Mouse (Mus musculus) heart, postnatal 10 days (tissue): ENCODE results near the gene Atl1. TPM values are rescaled to one million over a fixed set of nuclear protein-coding genes. Genes with fewer than 3 reads are reported as not detected.
A peak's percentile ranks its signal among the peaks of the same experiment; 100 is the strongest.

Source experiments
- DNase-seq, 2 experiments: peaks; one replicate each; pipeline ENCODE4 v3.0.0; 2021
- intact Hi-C: fragments of 180-260 bp; cut with DNase I; formaldehyde crosslinking; loops from one replicate; pipeline ENCODE4 v1.15.1; 2025
- total RNA-seq, 2 experiments: library from RNA; stranded (reverse); gene quantifications; 2 replicates each; pipeline ENCODE4 v1.2.3; 2021

Gene Atl1
- total RNA-seq = 1 to 10 TPM; 5.7 to 7.8 TPM

- peak; percentile 92 for DNase-seq
- intact Hi-C loops = loop anchor here (1.0 to 5.0 kb wide), 3 partner anchors 35 to 158 kb away; no protein-coding TSS in a partner anchor
Measured at GRCm38 (mm10) chr12:69892371-69893251, at the start of gene Atl1, which contains the start of gene Map4k5. Atl1 (plus strand) TSS chr12:69892614. Map4k5 (minus strand) TSS chr12:69893200.

GRCm38 (mm10) chr12:69843531-69844445 is 48.6 kb upstream of the Atl1 start:
- intact Hi-C loops = no loop called here
- peak in 1 of 2 experiments; percentile 13 for DNase-seq

GRCm38 (mm10) chr12:69845722-69846121 is 46.7 kb upstream of the Atl1 start:
- intact Hi-C loops = no loop called here
- DNase-seq = no peak

GRCm38 (mm10) chr12:69846499-69846898 is 45.9 kb upstream of the Atl1 start:
- no peak for DNase-seq
- intact Hi-C loops = no loop called here

GRCm38 (mm10) chr12:69848083-69848878 is 44.1 kb upstream of the Atl1 start:
- DNase-seq = peak in 1 of 2 experiments; percentile 28
- intact Hi-C loops = no loop called here

- intact Hi-C loops = no loop called here
- DNase-seq = no peak
Measured at GRCm38 (mm10) chr12:69852288-69852687, 40.1 kb upstream of the Atl1 start.

- intact Hi-C loops = no loop called here
Measured at GRCm38 (mm10) chr12:69853387-69853786, 39.0 kb upstream of the Atl1 start.

GRCm38 (mm10) chr12:69853942-69854341 is 38.5 kb upstream of the Atl1 start:
- DNase-seq = no peak
- intact Hi-C loops = no loop called here

More at GRCm38 (mm10) chr12:69853387-69853786, 39.0 kb upstream of the Atl1 start:
- no peak for DNase-seq

GRCm38 (mm10) chr12:69855641-69856300 is 36.6 kb upstream of the Atl1 start:
- peak in 1 of 2 experiments; percentile 19 for DNase-seq
- intact Hi-C loops = loop anchor here (5.0 kb wide), 1 partner anchor 37 kb away; the partner anchor contains the start of genes Atl1 and Map4k5

GRCm38 (mm10) chr12:69856398-69856797 is 36.0 kb upstream of the Atl1 start:
- no peak for DNase-seq
- intact Hi-C loops = loop anchor here (5.0 kb wide), 1 partner anchor 36 kb away; the partner anchor contains the start of genes Atl1 and Map4k5

GRCm38 (mm10) chr12:69857597-69857996 is 34.8 kb upstream of the Atl1 start:
- no peak for DNase-seq
- intact Hi-C loops = loop anchor here (5.0 kb wide), 1 partner anchor 35 kb away; the partner anchor contains the start of genes Atl1 and Map4k5

GRCm38 (mm10) chr12:69858847-69859246 is 33.6 kb upstream of the Atl1 start:
- intact Hi-C loops = loop anchor here (5.0 kb wide), 1 partner anchor 33 kb away; the partner anchor contains the start of genes Atl1 and Map4k5
- DNase-seq = no peak

GRCm38 (mm10) chr12:69863505-69863904 is 28.9 kb upstream of the Atl1 start:
- DNase-seq = no peak
- intact Hi-C loops = no loop called here

GRCm38 (mm10) chr12:69864164-69864692 is 28.2 kb upstream of the Atl1 start:
- intact Hi-C loops = no loop called here
- DNase-seq = no peak

GRCm38 (mm10) chr12:69867338-69867737 is 25.1 kb upstream of the Atl1 start:
- no peak for DNase-seq
- intact Hi-C loops = no loop called here

GRCm38 (mm10) chr12:69871632-69872031 is 20.8 kb upstream of the Atl1 start:
- intact Hi-C loops = no loop called here
- DNase-seq = no peak

- DNase-seq = no peak
Measured at GRCm38 (mm10) chr12:69877842-69878363, 14.5 kb upstream of the Atl1 start.

GRCm38 (mm10) chr12:69879172-69879665 is 13.2 kb upstream of the Atl1 start:
- no peak for DNase-seq
- intact Hi-C loops = no loop called here

More at GRCm38 (mm10) chr12:69877842-69878363, 14.5 kb upstream of the Atl1 start:
- intact Hi-C loops = no loop called here

- intact Hi-C loops = no loop called here
Measured at GRCm38 (mm10) chr12:69879739-69880138, 12.7 kb upstream of the Atl1 start.

More at GRCm38 (mm10) chr12:69879739-69880138, 12.7 kb upstream of the Atl1 start:
- no peak for DNase-seq
